Mouse (Mus musculus) myocyte (in vitro differentiated cells): ENCODE results near the gene 2410131K14Rik. TPM values are rescaled to one million over a fixed set of nuclear protein-coding genes. Genes with fewer than 3 reads are reported as not detected.

Source experiments
- H3K27me3 ChIP-seq: one replicate; pipeline ENCODE4 v1.6.1; 2011; ENCODE audit not compliant: control insufficient read depth, insufficient read depth, insufficient read length
- H3K36me3 ChIP-seq: one replicate; pipeline ENCODE4 v1.6.1; 2011; ENCODE audit not compliant: control insufficient read depth, insufficient read depth
- H3K4me2 ChIP-seq: one replicate; pipeline ENCODE4 v1.6.1; 2011; ENCODE audit warnings: low read depth, control low read depth
- H3K4me3 ChIP-seq: one replicate; pipeline ENCODE4 v1.5.1; 2011; ENCODE audit warnings: mild to moderate bottlenecking, control low read depth, moderate library complexity
- H3K79me2 ChIP-seq: one replicate; pipeline ENCODE4 v1.6.1; 2011; ENCODE audit not compliant: control insufficient read depth, insufficient read depth
- H3ac ChIP-seq: one replicate; pipeline ENCODE4 v1.6.1; 2011; ENCODE audit not compliant: control insufficient read depth, insufficient read length
- CEBPB ChIP-seq: IDR thresholded peaks from 2 replicates; pipeline ENCODE4 v1.6.1; 2011; ENCODE audit warnings: mild to moderate bottlenecking, moderate library complexity; ENCODE audit not compliant: poor library complexity, insufficient read depth, severe bottlenecking
- E2F4 ChIP-seq: IDR thresholded peaks from one replicate; pipeline ENCODE4 v1.6.1; 2011; ENCODE audit warnings: mild to moderate bottlenecking, control low read depth, moderate library complexity; ENCODE audit not compliant: insufficient read depth
- MAX ChIP-seq: IDR thresholded peaks from one replicate; pipeline ENCODE4 v1.6.1; 2011; ENCODE audit warnings: low read depth, mild to moderate bottlenecking, control low read depth
- MYOD1 ChIP-seq, 3 experiments: IDR thresholded peaks; one replicate each; pipeline ENCODE4 v1.6.1; 2011; ENCODE audit warnings: control low read depth in 2 of 3, low read depth in 2 of 3, mild to moderate bottlenecking in 2 of 3, moderate library complexity in 1 of 3; ENCODE audit not compliant: insufficient read length in 2 of 3, control insufficient read depth in 1 of 3
- MYOG ChIP-seq, 3 experiments: IDR thresholded peaks; one replicate each; pipeline ENCODE4 v1.6.1; 2011; ENCODE audit warnings: control low read depth in 2 of 3, low read depth in 2 of 3, mild to moderate bottlenecking in 2 of 3; ENCODE audit not compliant: insufficient read length in 2 of 3, control insufficient read depth in 1 of 3, insufficient read depth in 1 of 3
- POLR2A ChIP-seq: IDR thresholded peaks from one replicate; pipeline ENCODE4 v1.6.1; 2011; ENCODE audit warnings: low read depth, mild to moderate bottlenecking, control low read depth, moderate library complexity; ENCODE audit not compliant: insufficient read length
- POLR2AphosphoS2 ChIP-seq: IDR thresholded peaks from one replicate; pipeline ENCODE4 v1.6.1; 2011; ENCODE audit warnings: low read depth, control low read depth; ENCODE audit not compliant: insufficient read length
- REST ChIP-seq: IDR thresholded peaks from one replicate; pipeline ENCODE4 v1.6.1; 2011; ENCODE audit warnings: mild to moderate bottlenecking, control low read depth, moderate library complexity; ENCODE audit not compliant: insufficient read depth, insufficient read length
- SRF ChIP-seq: IDR thresholded peaks from one replicate; pipeline ENCODE4 v1.6.1; 2011; ENCODE audit warnings: low read depth; ENCODE audit not compliant: control insufficient read depth, insufficient read length
- TCF12 ChIP-seq: IDR thresholded peaks from one replicate; pipeline ENCODE4 v1.6.1; 2011; ENCODE audit warnings: mild to moderate bottlenecking, control low read depth; ENCODE audit not compliant: poor library complexity, insufficient read depth, severe bottlenecking
- TCF3 ChIP-seq: IDR thresholded peaks from one replicate; pipeline ENCODE4 v1.6.1; 2011; ENCODE audit warnings: low read depth, control low read depth; ENCODE audit not compliant: insufficient read length
- USF1 ChIP-seq: IDR thresholded peaks from one replicate; pipeline ENCODE4 v1.6.1; 2011; ENCODE audit warnings: low read depth, mild to moderate bottlenecking, control low read depth, moderate library complexity
- polyA plus RNA-seq: library from polyadenylated mRNA; unstranded; fragments of >200 nt; fragmentation: generic; extraction: Trizol; gene quantifications from one replicate; pipeline ENCODE4 v1.2.1, GENCODE M21; 2012; ENCODE audit warnings: missing spikeins

The 2410131K14Rik gene
- polyA plus RNA-seq, 1 experiment: 5.7 TPM

- Histone ChIP-seq H3ac (no peak overlapping the region), H3K36me3 (no peaks in the 10 kb centered on the region), H3K27me3 (peaks cover 35% of the 10 kb centered on the region), H3K4me2 (no peak overlapping the region), H3K4me3 (no peak overlapping the region), H3K79me2 (no peaks in the 10 kb centered on the region)
- no peak for TF ChIP-seq CEBPB
- TF ChIP-seq E2F4: no peak
- TF ChIP-seq POLR2A: no peak
- TF ChIP-seq REST: no peak
- TF ChIP-seq USF1: no peak
- TF ChIP-seq SRF: no peak
- no peak for TF ChIP-seq TCF3
- TF ChIP-seq MAX: no peak
- no peak for TF ChIP-seq POLR2AphosphoS2
- TF ChIP-seq MYOG (IDR thresholded peaks at IDR 0.05; ENCODE audit: control insufficient read depth in 1 of 3, insufficient read depth in 1 of 3, insufficient read length in 2 of 3, low read depth in 2 of 3): no peak
- TF ChIP-seq MYOD1 (IDR thresholded peaks at IDR 0.05; ENCODE audit: control insufficient read depth in 1 of 3, insufficient read length in 2 of 3, low read depth in 2 of 3): no peak
- no peak for TF ChIP-seq TCF12
These were observed 60.1 kb downstream of the 2410131K14Rik start for GRCm38 (mm10) chr5:118304970-118305618.

DNA sequence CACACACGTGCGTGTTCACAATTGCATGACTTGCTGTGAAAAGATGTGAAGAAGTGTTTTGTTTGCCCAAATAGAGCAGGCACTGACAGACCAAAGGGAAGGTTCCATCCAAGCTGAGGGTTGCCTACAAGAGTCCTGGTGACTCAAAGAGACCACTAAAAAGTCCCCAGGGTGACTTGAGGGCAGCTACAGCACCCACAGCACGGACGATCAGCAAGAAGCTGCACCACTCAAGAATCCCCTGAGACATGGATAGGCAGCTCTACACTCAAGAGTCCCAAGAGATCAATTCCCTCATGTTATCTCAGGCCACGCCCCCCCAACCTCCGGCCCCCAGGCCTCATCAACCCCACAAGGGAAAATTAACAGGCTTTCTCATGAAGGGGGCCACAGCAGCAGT is 65.4 kb downstream of the 2410131K14Rik start:
- Histone ChIP-seq H3K4me2 (no peak overlapping the region), H3K79me2 (no peaks in the 10 kb centered on the region), H3K27me3 (peaks cover 15% of the 10 kb centered on the region), H3K4me3 (no peak overlapping the region), H3ac (no peak overlapping the region), H3K36me3 (no peaks in the 10 kb centered on the region)
- TF ChIP-seq MAX (no peak), POLR2A (no peak), CEBPB (no peak), REST (no peak), TCF12 (no peak), USF1 (no peak), SRF (no peak), MYOG (IDR thresholded peaks at IDR 0.05; ENCODE audit: control insufficient read depth in 1 of 3, insufficient read depth in 1 of 3, insufficient read length in 2 of 3, low read depth in 2 of 3) (no peak), E2F4 (no peak), POLR2AphosphoS2 (no peak), TCF3 (no peak), MYOD1 (IDR thresholded peaks at IDR 0.05; ENCODE audit: control insufficient read depth in 1 of 3, insufficient read length in 2 of 3, low read depth in 2 of 3) (no peak)

DNA sequence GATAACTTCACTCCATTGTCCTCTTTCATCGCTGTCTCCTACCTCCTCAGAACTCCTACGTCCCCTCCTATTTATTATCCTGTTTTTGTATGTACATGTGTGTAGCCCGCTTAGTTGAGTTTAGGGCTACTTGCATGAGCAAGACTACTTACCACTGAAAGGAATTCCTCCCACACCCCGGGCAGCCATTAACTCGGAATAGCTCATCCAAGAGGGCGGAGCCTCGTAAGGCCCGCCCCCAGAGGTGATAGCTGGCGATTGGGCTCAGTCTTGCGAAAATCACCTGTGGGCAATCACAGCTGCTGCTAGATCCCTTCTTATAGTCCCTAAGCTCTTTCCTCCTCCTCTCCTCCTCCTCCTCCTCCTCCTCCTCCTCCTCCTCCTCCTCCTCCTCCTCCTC is 66.2 kb downstream of the 2410131K14Rik start:
- Histone ChIP-seq H3K27me3 (peaks cover 10% of the 10 kb centered on the region), H3K4me3 (no peak overlapping the region), H3K4me2 (no peak overlapping the region), H3ac (no peak overlapping the region), H3K79me2 (no peaks in the 10 kb centered on the region), H3K36me3 (no peaks in the 10 kb centered on the region)
- TF ChIP-seq TCF12 (no peak), REST (no peak), POLR2AphosphoS2 (no peak), MYOD1 (IDR thresholded peaks at IDR 0.05; ENCODE audit: control insufficient read depth in 1 of 3, insufficient read length in 2 of 3, low read depth in 2 of 3) (no peak), MYOG (IDR thresholded peaks at IDR 0.05; ENCODE audit: control insufficient read depth in 1 of 3, insufficient read depth in 1 of 3, insufficient read length in 2 of 3, low read depth in 2 of 3) (no peak), MAX (no peak), USF1 (no peak)

- Histone ChIP-seq H3K4me3 (no peak overlapping the region), H3ac (no peak overlapping the region), H3K36me3 (no peaks in the 10 kb centered on the region), H3K4me2 (no peak overlapping the region), H3K27me3 (peaks cover 6% of the 10 kb centered on the region), H3K79me2 (no peaks in the 10 kb centered on the region)
- no peak for TF ChIP-seq TCF12
- TF ChIP-seq POLR2A: no peak
- no peak for TF ChIP-seq SRF
- TF ChIP-seq E2F4: no peak
- TF ChIP-seq MYOD1 (IDR thresholded peaks at IDR 0.05; ENCODE audit: control insufficient read depth in 1 of 3, insufficient read length in 2 of 3, low read depth in 2 of 3): no peak
- TF ChIP-seq REST: no peak
- TF ChIP-seq POLR2AphosphoS2: no peak
These were observed 68.7 kb downstream of the 2410131K14Rik start for GRCm38 (mm10) chr5:118313766-118314165.

Other genes with a start within 250 kb of the 2410131K14Rik start
- gene Tesc, start 217.5 kb upstream of the 2410131K14Rik start, polyA plus RNA-seq: 3.1 TPM
- 65.5 TPM for gene Fbxw8, start 89.8 kb upstream of the 2410131K14Rik start, polyA plus RNA-seq
- 0.02 TPM for gene Hrk, start 80.6 kb upstream of the 2410131K14Rik start, polyA plus RNA-seq
- gene Rnft2, start 111 bp upstream of the 2410131K14Rik start, polyA plus RNA-seq: 2.1 TPM